Mouse (Mus musculus): ENCODE measurements around the gene Tbxas1.
A peak's percentile ranks its signal among the peaks of the same experiment; 100 is the strongest.

Tbxas1 gene

GRCm38 (mm10) chr6:39050836-39051235 is 175.6 kb downstream of the Tbxas1 start:
- no peak for DNase-seq (ENCODE audit: low read depth, low spot score)

- DNase-seq (ENCODE audit: low read depth, low spot score): no peak
Observed at GRCm38 (mm10) chr6:39051799-39052556, 176.8 kb downstream of the Tbxas1 start.

GRCm38 (mm10) chr6:39052636-39053035 is 177.4 kb downstream of the Tbxas1 start:
- DNase-seq (ENCODE audit: low read depth, low spot score): no peak

GRCm38 (mm10) chr6:39054206-39054864 is 179.1 kb downstream of the Tbxas1 start:
- DNase-seq (ENCODE audit: low read depth, low spot score): no peak

- no peak for DNase-seq (ENCODE audit: low read depth, low spot score)
Observed at GRCm38 (mm10) chr6:39054878-39055508, 179.8 kb downstream of the Tbxas1 start.

GRCm38 (mm10) chr6:39055831-39056261 is 180.6 kb downstream of the Tbxas1 start:
- DNase-seq (ENCODE audit: low read depth, low spot score): no peak

GRCm38 (mm10) chr6:39057161-39057560 is 182.0 kb downstream of the Tbxas1 start:
- no peak for DNase-seq (ENCODE audit: low read depth, low spot score)

GRCm38 (mm10) chr6:39058389-39058788 is 183.2 kb downstream of the Tbxas1 start:
- DNase-seq (ENCODE audit: low read depth, low spot score): peak; percentile 47

GRCm38 (mm10) chr6:39058936-39059335 is 183.7 kb downstream of the Tbxas1 start:
- no peak for DNase-seq (ENCODE audit: low read depth, low spot score)

GRCm38 (mm10) chr6:39059547-39060497 is 184.6 kb downstream of the Tbxas1 start:
- DNase-seq (ENCODE audit: low read depth, low spot score): no peak

- no peak for DNase-seq (ENCODE audit: low read depth, low spot score)
Observed at GRCm38 (mm10) chr6:39061180-39061579, 186.0 kb downstream of the Tbxas1 start.

- DNase-seq (ENCODE audit: low read depth, low spot score): no peak
Observed at GRCm38 (mm10) chr6:39063541-39063940, 188.3 kb downstream of the Tbxas1 start.

GRCm38 (mm10) chr6:39066935-39067578 is 191.9 kb downstream of the Tbxas1 start:
- peak; percentile 68 for DNase-seq (ENCODE audit: low read depth, low spot score)

- no peak for DNase-seq (ENCODE audit: low read depth, low spot score)
Observed at GRCm38 (mm10) chr6:39072664-39073063, 197.5 kb downstream of the Tbxas1 start.

- peak; percentile 63 for DNase-seq (ENCODE audit: low read depth, low spot score)
Observed at GRCm38 (mm10) chr6:39074186-39074585, 199.0 kb downstream of the Tbxas1 start.

GRCm38 (mm10) chr6:39076498-39076897 is 201.3 kb downstream of the Tbxas1 start:
- no peak for DNase-seq (ENCODE audit: low read depth, low spot score)

- DNase-seq (ENCODE audit: low read depth, low spot score): no peak
Observed at GRCm38 (mm10) chr6:39104631-39105030, 229.4 kb downstream of the Tbxas1 start.

- peak; percentile 6 for DNase-seq (ENCODE audit: low read depth, low spot score)
Observed at GRCm38 (mm10) chr6:39106812-39107211, 231.6 kb downstream of the Tbxas1 start.

- DNase-seq (ENCODE audit: low read depth, low spot score): no peak
Observed at GRCm38 (mm10) chr6:39112701-39113100, 237.5 kb downstream of the Tbxas1 start.

- no peak for DNase-seq (ENCODE audit: low read depth, low spot score)
Observed at GRCm38 (mm10) chr6:39113141-39113540, 237.9 kb downstream of the Tbxas1 start.

GRCm38 (mm10) chr6:39115438-39115837 is 240.2 kb downstream of the Tbxas1 start:
- DNase-seq (ENCODE audit: low read depth, low spot score): no peak
